Mouse (Mus musculus): ENCODE data around the gene Filip1l.
A peak's percentile ranks its signal among the peaks of the same experiment; 100 is the strongest.

Filip1l gene

DNA sequence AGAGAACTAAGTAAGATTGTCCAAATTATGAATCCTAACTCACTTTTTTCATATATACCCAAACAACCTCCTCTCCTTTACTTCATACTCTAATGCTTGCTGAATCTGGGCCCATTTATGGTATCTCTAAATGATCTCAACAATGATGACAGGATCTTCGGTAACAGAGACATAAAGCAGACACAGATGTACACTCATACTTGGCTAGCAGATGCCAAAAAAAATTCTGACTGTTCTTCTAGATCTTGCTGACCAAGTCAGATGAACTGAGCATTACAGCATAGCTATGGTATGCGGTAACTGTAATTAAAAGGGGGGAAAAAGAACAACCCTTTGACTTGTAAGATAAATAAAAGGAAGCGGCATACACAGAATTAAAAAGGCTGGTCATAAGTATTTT, 210.6 kb downstream of the Filip1l start:
- DNase-seq (ENCODE audit: extremely low spot score, low spot score), result no peak

- DNase-seq (ENCODE audit: extremely low spot score, low spot score), result no peak
Observed at GRCm38 (mm10) chr16:57564807-57565206, 211.9 kb downstream of the Filip1l start.

DNA sequence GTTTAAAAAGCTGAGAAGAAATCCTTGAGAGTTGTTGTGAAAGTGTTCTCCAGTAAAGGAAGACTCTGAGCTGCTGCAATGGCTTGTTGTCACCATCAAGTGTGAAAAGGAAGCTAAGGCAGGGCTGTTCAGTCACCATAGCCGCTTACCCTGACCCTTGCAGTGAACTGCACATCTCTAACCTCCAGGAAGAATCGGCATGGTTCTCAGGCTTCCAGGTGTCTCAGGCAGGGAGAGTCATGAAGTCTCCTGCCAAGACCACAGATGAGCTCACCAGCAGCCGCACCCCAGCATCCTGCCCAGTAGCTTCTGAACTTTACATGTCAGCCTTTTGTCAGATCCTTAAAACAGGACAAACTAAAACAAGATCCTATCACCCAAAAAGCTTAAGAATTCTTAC, 213.3 kb downstream of the Filip1l start:
- DNase-seq (ENCODE audit: extremely low spot score, low spot score), result no peak

GRCm38 (mm10) chr16:57568648-57569404, 215.9 kb downstream of the Filip1l start:
- no peak for DNase-seq (ENCODE audit: extremely low spot score, low spot score)

- no peak for DNase-seq (ENCODE audit: extremely low spot score, low spot score)
Observed at GRCm38 (mm10) chr16:57570789-57571311, 218.0 kb downstream of the Filip1l start.

GRCm38 (mm10) chr16:57573831-57574230, 220.9 kb downstream of the Filip1l start:
- DNase-seq (ENCODE audit: extremely low spot score, low spot score), result no peak

DNA sequence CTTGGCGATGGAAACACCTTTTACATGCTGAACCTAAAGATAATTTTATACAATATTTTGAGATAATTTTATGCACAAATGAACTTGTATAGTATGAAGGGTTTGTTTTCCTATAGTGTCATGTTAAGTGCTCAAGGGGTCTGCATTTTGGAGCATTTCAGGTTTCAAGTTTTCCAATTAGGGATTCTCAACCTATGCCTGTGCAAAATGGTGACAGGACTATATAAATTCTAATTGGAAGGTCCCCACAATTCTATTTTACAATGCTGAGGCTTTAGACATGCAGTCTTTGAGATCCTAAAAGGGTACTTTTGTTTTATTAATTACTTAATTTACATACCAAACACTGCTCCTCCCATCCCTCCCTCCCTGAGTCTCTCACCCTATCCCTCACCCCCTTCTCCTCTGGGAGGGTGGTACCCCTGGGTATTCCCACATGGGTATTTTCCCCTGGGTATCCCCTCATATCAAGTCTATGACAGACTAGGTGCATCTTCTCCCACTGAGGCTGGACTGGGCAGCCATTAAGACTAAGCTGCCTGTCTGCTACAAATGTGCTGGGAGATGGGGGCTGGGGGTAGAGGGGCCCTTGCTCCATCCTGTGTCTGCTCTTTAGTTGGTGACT, 223.0 kb downstream of the Filip1l start:
- no peak for DNase-seq (ENCODE audit: extremely low spot score, low spot score)

DNA sequence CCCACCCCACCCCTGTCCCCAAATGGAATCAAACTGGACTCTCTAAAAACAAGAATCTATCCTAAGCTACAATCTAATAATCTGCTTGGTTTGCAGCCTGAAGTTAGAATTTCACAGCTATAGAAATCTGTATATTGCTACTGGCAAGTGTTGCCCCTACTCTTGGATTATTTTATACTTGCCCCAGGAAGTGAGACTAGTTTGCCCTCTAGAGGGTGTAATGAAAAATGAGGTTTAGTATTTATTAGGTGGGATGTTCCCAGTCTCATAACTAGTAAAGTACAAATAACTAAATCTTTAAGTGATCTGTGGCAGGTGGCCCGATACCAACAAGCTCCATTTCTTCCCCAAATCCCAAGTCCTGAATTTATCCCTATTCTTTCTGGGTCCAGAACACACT, 224.6 kb downstream of the Filip1l start:
- no peak for DNase-seq (ENCODE audit: extremely low spot score, low spot score)

- DNase-seq (ENCODE audit: extremely low spot score, low spot score), result no peak
Observed at GRCm38 (mm10) chr16:57580041-57580440, 227.1 kb downstream of the Filip1l start.

DNA sequence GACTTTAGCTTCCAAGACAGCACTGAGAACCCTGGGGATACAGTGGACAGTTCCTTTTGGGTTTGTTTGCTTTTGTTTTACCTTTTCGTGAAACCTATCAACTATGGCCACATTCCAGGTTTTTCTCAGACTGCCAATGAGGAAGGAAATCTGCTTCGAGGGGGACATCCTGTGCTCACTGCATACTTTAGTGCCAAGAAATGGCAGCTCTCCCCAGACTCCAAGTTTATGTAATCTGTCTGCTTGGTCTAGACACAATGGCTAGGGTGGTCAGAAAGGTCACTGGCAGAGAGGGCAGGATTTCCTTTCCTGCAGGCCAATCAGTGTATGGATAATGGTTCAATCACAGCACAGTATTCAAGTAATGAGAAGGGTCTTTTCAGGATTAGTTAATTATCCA, 229.1 kb downstream of the Filip1l start:
- DNase-seq (ENCODE audit: extremely low spot score, low spot score), result no peak

DNA sequence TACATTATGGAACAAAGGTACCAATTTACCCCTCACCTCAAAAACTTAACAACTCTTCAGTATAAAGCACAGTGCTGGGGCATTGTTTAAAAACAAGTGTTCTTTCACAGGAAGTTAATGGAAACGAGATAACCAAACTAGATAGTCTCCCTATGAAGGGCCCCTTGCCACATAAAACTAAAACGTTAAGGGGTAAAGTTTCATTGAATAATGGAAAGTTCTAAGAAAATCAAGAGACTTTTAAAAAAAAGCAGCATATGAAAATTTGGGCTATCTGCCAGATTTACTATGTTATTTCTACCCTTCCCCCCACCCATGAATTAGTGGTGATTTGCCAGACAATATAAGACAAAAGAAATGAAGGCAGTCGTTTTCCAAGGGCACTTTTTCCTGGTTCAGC, 232.3 kb downstream of the Filip1l start:
- no peak for DNase-seq (ENCODE audit: extremely low spot score, low spot score)

GRCm38 (mm10) chr16:57593422-57594157, 240.7 kb downstream of the Filip1l start:
- DNase-seq (ENCODE audit: extremely low spot score, low spot score), result peak; percentile 16

- DNase-seq (ENCODE audit: extremely low spot score, low spot score), result no peak
Observed at GRCm38 (mm10) chr16:57597295-57597957, 244.5 kb downstream of the Filip1l start.

- no peak for DNase-seq (ENCODE audit: extremely low spot score, low spot score)
Observed at GRCm38 (mm10) chr16:57601031-57601430, 248.1 kb downstream of the Filip1l start.

GRCm38 (mm10) chr16:57606444-57607227, 253.7 kb downstream of the Filip1l start, which contains the start of gene Cmss1:
Gene Cmss1 (minus strand): TSS chr16:57606864.
- peak; percentile 92 for DNase-seq (ENCODE audit: extremely low spot score, low spot score)

DNA sequence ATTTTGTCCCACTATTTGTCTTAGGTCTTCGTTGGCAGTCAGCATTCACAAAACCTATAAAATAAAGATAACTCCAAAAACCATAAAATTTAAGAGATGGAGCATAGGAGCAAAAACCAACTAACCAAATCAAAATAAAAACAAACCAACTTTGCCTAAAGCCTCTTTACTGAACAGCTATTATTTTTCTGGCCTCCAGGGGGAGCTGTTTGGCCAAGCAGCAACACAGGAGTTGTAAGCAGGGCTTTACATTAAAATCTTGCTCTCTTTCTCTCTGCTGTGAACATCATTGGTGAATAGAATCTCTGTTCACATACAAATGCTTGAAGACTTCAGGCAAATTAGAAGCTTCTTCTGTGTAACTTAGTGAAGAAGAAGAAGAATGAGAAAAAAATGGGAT, 258.9 kb downstream of the Filip1l start:
- DNase-seq (ENCODE audit: extremely low spot score, low spot score), result no peak

All from neural tube, embryonic 10.5 days (tissue).